Mouse (Mus musculus): Measurements from ENCODE around the gene Ltb4r2. TPM values are rescaled to one million over a fixed set of nuclear protein-coding genes. Genes with fewer than 3 reads are reported as not detected.

Ltb4r2 gene
- polyA plus RNA-seq (2017; shearing (Covaris generic)), result 0.07 TPM

GRCm38 (mm10) chr14:55761163-55761562, at the start of gene Ltb4r2:
Ltb4r2 (plus strand) TSS chr14:55761428.

GRCm38 (mm10) chr14:55713729-55714122, 47.5 kb upstream of the Ltb4r2 start, which contains the start of gene Tgm1:
Tgm1 (minus strand) TSS chr14:55713926.

GRCm38 (mm10) chr14:55721700-55722437, 39.4 kb upstream of the Ltb4r2 start, which contains the start of gene Rabggta:
Rabggta (minus strand) TSS chr14:55722263.

GRCm38 (mm10) chr14:55745180-55745860, 15.9 kb upstream of the Ltb4r2 start, which contains the start of the genes Dhrs1 and Nop9:
Dhrs1 (minus strand) TSS chr14:55745690.
Nop9 (plus strand) TSS chr14:55745693.

GRCm38 (mm10) chr14:55758363-55758784, 2.9 kb upstream of the Ltb4r2 start, which contains the start of gene Cideb:
Cideb (minus strand) TSS chr14:55758458.

GRCm38 (mm10) chr14:55765696-55766095, 4.5 kb downstream of the Ltb4r2 start, which contains the start of gene Ltb4r1:
Ltb4r1 (plus strand) TSS chr14:55765962.

GRCm38 (mm10) chr14:55783958-55784235, 22.7 kb downstream of the Ltb4r2 start, which contains the start of gene Adcy4:
Adcy4 (minus strand) TSS chr14:55784095.

GRCm38 (mm10) chr14:55788256-55789050, 27.2 kb downstream of the Ltb4r2 start, which contains the start of gene Ripk3:
Ripk3 (minus strand) TSS chr14:55788865.

Other genes with a start within 250 kb of the Ltb4r2 start
- 0.08 TPM for gene Nrl, start 236.4 kb upstream of the Ltb4r2 start, polyA plus RNA-seq (2017; shearing (Covaris generic))
- gene Pck2, start 221.2 kb upstream of the Ltb4r2 start, polyA plus RNA-seq (2017; shearing (Covaris generic)), result 30.9 TPM
- 139 TPM for gene Dcaf11, start 201.4 kb upstream of the Ltb4r2 start, polyA plus RNA-seq (2017; shearing (Covaris generic))
- gene A730061H03Rik, start 201.0 kb upstream of the Ltb4r2 start, polyA plus RNA-seq (2017; shearing (Covaris generic)), result 4.4 TPM
- gene Fitm1, start 185.8 kb upstream of the Ltb4r2 start, polyA plus RNA-seq (2017; shearing (Covaris generic)), result not detected
- 1,061 TPM for gene Psme1, start 183.3 kb upstream of the Ltb4r2 start, polyA plus RNA-seq (2017; shearing (Covaris generic))
- gene Emc9, start 176.1 kb upstream of the Ltb4r2 start, polyA plus RNA-seq (2017; shearing (Covaris generic)), result 41.4 TPM
- 694 TPM for gene Psme2, start 170.3 kb upstream of the Ltb4r2 start, polyA plus RNA-seq (2017; shearing (Covaris generic))
- gene Rnf31, start 169.7 kb upstream of the Ltb4r2 start, polyA plus RNA-seq (2017; shearing (Covaris generic)), result 64.2 TPM
- gene Irf9, start 157.9 kb upstream of the Ltb4r2 start, polyA plus RNA-seq (2017; shearing (Covaris generic)), result 196 TPM
- gene Rec8, start 143.4 kb upstream of the Ltb4r2 start, polyA plus RNA-seq (2017; shearing (Covaris generic)), result 9.6 TPM
- gene Ipo4, start 125.5 kb upstream of the Ltb4r2 start, polyA plus RNA-seq (2017; shearing (Covaris generic)), result 70.3 TPM
- 1.3 TPM for gene Gm49378, start 123.5 kb upstream of the Ltb4r2 start, polyA plus RNA-seq (2017; shearing (Covaris generic))
- 83.6 TPM for gene Tm9sf1, start 117.6 kb upstream of the Ltb4r2 start, polyA plus RNA-seq (2017; shearing (Covaris generic))
- 2.1 TPM for gene Tssk4, start 111.2 kb upstream of the Ltb4r2 start, polyA plus RNA-seq (2017; shearing (Covaris generic))
- 111 TPM for gene Mdp1, start 100.9 kb upstream of the Ltb4r2 start, polyA plus RNA-seq (2017; shearing (Covaris generic))
- 50.7 TPM for gene Gmpr2, start 89.5 kb upstream of the Ltb4r2 start, polyA plus RNA-seq (2017; shearing (Covaris generic))
- gene Nedd8, start 89.3 kb upstream of the Ltb4r2 start, polyA plus RNA-seq (2017; shearing (Covaris generic)), result 388 TPM
- 69.1 TPM for gene Tinf2, start 79.6 kb upstream of the Ltb4r2 start, polyA plus RNA-seq (2017; shearing (Covaris generic))
- gene Tgm1, start 47.5 kb upstream of the Ltb4r2 start, polyA plus RNA-seq (2017; shearing (Covaris generic)), result 0.47 TPM
- 75.9 TPM for gene Rabggta, start 39.2 kb upstream of the Ltb4r2 start, polyA plus RNA-seq (2017; shearing (Covaris generic))
- gene Dhrs1, start 15.7 kb upstream of the Ltb4r2 start, polyA plus RNA-seq (2017; shearing (Covaris generic)), result 36.0 TPM
- 51.0 TPM for gene Nop9, start 15.7 kb upstream of the Ltb4r2 start, polyA plus RNA-seq (2017; shearing (Covaris generic))
- gene Cideb, start 3.0 kb upstream of the Ltb4r2 start, polyA plus RNA-seq (2017; shearing (Covaris generic)), result not detected
- gene Ltb4r1, start 4.5 kb downstream of the Ltb4r2 start, polyA plus RNA-seq (2017; shearing (Covaris generic)), result 1.9 TPM
- 0.32 TPM for gene Adcy4, start 22.7 kb downstream of the Ltb4r2 start, polyA plus RNA-seq (2017; shearing (Covaris generic))
- 67.6 TPM for gene Ripk3, start 27.4 kb downstream of the Ltb4r2 start, polyA plus RNA-seq (2017; shearing (Covaris generic))
- not detected for gene Nfatc4, start 61.7 kb downstream of the Ltb4r2 start, polyA plus RNA-seq (2017; shearing (Covaris generic))
- 1.2 TPM for gene Nynrin, start 92.6 kb downstream of the Ltb4r2 start, polyA plus RNA-seq (2017; shearing (Covaris generic))
- gene Cbln3, start 123.0 kb downstream of the Ltb4r2 start, polyA plus RNA-seq (2017; shearing (Covaris generic)), result 0.20 TPM
- 63.7 TPM for gene Khnyn, start 123.5 kb downstream of the Ltb4r2 start, polyA plus RNA-seq (2017; shearing (Covaris generic))
- 73.6 TPM for gene Sdr39u1, start 138.9 kb downstream of the Ltb4r2 start, polyA plus RNA-seq (2017; shearing (Covaris generic))
- gene Cma1, start 183.2 kb downstream of the Ltb4r2 start, polyA plus RNA-seq (2017; shearing (Covaris generic)), result not detected
- gene Cma2, start 189.6 kb downstream of the Ltb4r2 start, polyA plus RNA-seq (2017; shearing (Covaris generic)), result not detected